Mouse (Mus musculus): ENCODE results near the gene Cdkn2aip.

GRCm38 (mm10) chr8:47680306-47680705 lies 33.4 kb downstream of the Cdkn2aip start:
- no peak for TF ChIP-seq CTCF (IDR thresholded peaks at IDR 0.05; ENCODE audit: low read depth, low read length)
- no peak for TF ChIP-seq TAL1 (conservative IDR thresholded peaks at IDR 0.05; ENCODE audit: low read depth, low read length)
- no peak for TF ChIP-seq GATA1 (IDR thresholded peaks at IDR 0.05; ENCODE audit: borderline replicate concordance, low read length)

Measured in G1E (cell line).